Mouse (Mus musculus) neural tube, embryonic 15.5 days (tissue): ENCODE results near the gene Snx30. TPM values are rescaled to one million over a fixed set of nuclear protein-coding genes. Genes with fewer than 3 reads are reported as not detected.

ENCODE experiments used
- ATAC-seq: fragments of 200-750 bp; cut with Nextera tagmentation; 2 replicates; pipeline ENCODE4 v1.8.0; 2017; ENCODE audit warnings: mild to moderate bottlenecking, moderate TSS enrichment, moderate library complexity; ENCODE audit not compliant: low FRiP score
- H3K27ac ChIP-seq: fragments of 300-500 bp; sonication (generic); replicated peaks from 2 replicates; pipeline ENCODE4 v1.5.1; 2015; ENCODE audit warnings: mild to moderate bottlenecking, inconsistent platforms
- H3K27me3 ChIP-seq: fragments of 300-500 bp; sonication (generic); replicated peaks from 2 replicates; pipeline ENCODE4 v1.6.1; 2015; ENCODE audit warnings: inconsistent platforms
- H3K36me3 ChIP-seq: fragments of 300-500 bp; sonication (generic); 2 replicates; pipeline ENCODE4 v1.6.1; 2015; ENCODE audit warnings: inconsistent platforms
- H3K4me1 ChIP-seq: fragments of 300-500 bp; sonication (generic); 2 replicates; pipeline ENCODE4 v1.6.1; 2015; ENCODE audit warnings: inconsistent platforms
- H3K4me2 ChIP-seq: fragments of 300-500 bp; sonication (generic); 2 replicates; pipeline ENCODE4 v1.6.1; 2015; ENCODE audit warnings: inconsistent platforms, mild to moderate bottlenecking, moderate library complexity
- H3K4me3 ChIP-seq: fragments of 300-500 bp; sonication (generic); replicated peaks from 2 replicates; pipeline ENCODE4 v1.5.1; 2015; ENCODE audit warnings: mild to moderate bottlenecking, inconsistent platforms
- H3K9ac ChIP-seq: fragments of 300-500 bp; sonication (generic); replicated peaks from 2 replicates; pipeline ENCODE4 v1.6.1; 2015; ENCODE audit warnings: mild to moderate bottlenecking, inconsistent platforms
- H3K9me3 ChIP-seq: fragments of 300-500 bp; sonication (generic); replicated peaks from 2 replicates; pipeline ENCODE4 v1.6.1; 2016; ENCODE audit warnings: inconsistent platforms
- WGBS: fragments of 180-500 bp; shearing (Covaris S2); methylation state at CpG from one replicate; pipeline ENCODE4 v1.1.7; 2015; ENCODE audit warnings: mixed read lengths; 5-methylcytosine and 5-hydroxymethylcytosine counted together
- polyA plus RNA-seq: library from polyadenylated mRNA; unstranded; fragments of >200 nt; fragmentation: Nextera tagmentation; extraction: Ambion mirVana; gene quantifications from 2 replicates; pipeline ENCODE4 v1.2.1, GENCODE M21; 2015

The Snx30 gene
- polyA plus RNA-seq, 1 experiment from 2014 or later = 17.8 TPM

GRCm38 (mm10) chr4:59894977-59895575 is 89.4 kb downstream of the Snx30 start:
- no peaks in the 10 kb centered on the region for H3K4me1 ChIP-seq
- H3K27me3 ChIP-seq = no peaks in the 10 kb centered on the region
- no peaks in the 10 kb centered on the region for H3K9me3 ChIP-seq
- 93% methylated on average over 3 of the region's 3 CpGs for WGBS
- no peak for ATAC-seq
- no peak overlapping the region for H3K9ac ChIP-seq
- no peak overlapping the region for H3K27ac ChIP-seq
- no peak overlapping the region for H3K4me3 ChIP-seq
- H3K4me2 ChIP-seq = no peak overlapping the region
- peaks cover 63% of the 10 kb centered on the region for H3K36me3 ChIP-seq

GRCm38 (mm10) chr4:59896000-59896399 is 90.4 kb downstream of the Snx30 start:
- no peaks in the 10 kb centered on the region for H3K27me3 ChIP-seq
- H3K36me3 ChIP-seq = peaks cover 69% of the 10 kb centered on the region
- H3K4me2 ChIP-seq = no peak overlapping the region
- H3K4me1 ChIP-seq = no peaks in the 10 kb centered on the region
- no peak overlapping the region for H3K4me3 ChIP-seq
- no peak overlapping the region for H3K27ac ChIP-seq
- no peak for ATAC-seq
- WGBS = 65% methylated on average over 5 of the region's 5 CpGs
- H3K9ac ChIP-seq = no peak overlapping the region
- no peaks in the 10 kb centered on the region for H3K9me3 ChIP-seq

- 91% methylated on average over 12 of the region's 12 CpGs for WGBS
- H3K9ac ChIP-seq = no peak overlapping the region
- no peak overlapping the region for H3K4me3 ChIP-seq
- no peaks in the 10 kb centered on the region for H3K4me1 ChIP-seq
- no peak for ATAC-seq
- H3K27ac ChIP-seq = no peak overlapping the region
- H3K4me2 ChIP-seq = no peak overlapping the region
- no peaks in the 10 kb centered on the region for H3K27me3 ChIP-seq
- H3K36me3 ChIP-seq = peaks cover 67% of the 10 kb centered on the region
- H3K9me3 ChIP-seq = no peaks in the 10 kb centered on the region
Observed at GRCm38 (mm10) chr4:59897814-59898520, 92.3 kb downstream of the Snx30 start.

- no peak overlapping the region for H3K27ac ChIP-seq
- H3K9ac ChIP-seq = no peak overlapping the region
- H3K4me2 ChIP-seq = no peak overlapping the region
- 92% methylated on average over 9 of the region's 9 CpGs for WGBS
- no peak for ATAC-seq
- no peak overlapping the region for H3K4me3 ChIP-seq
- peaks cover 61% of the 10 kb centered on the region for H3K36me3 ChIP-seq
- H3K9me3 ChIP-seq = no peaks in the 10 kb centered on the region
- no peaks in the 10 kb centered on the region for H3K27me3 ChIP-seq
- no peaks in the 10 kb centered on the region for H3K4me1 ChIP-seq
Observed at GRCm38 (mm10) chr4:59898521-59898919, 92.9 kb downstream of the Snx30 start.

GRCm38 (mm10) chr4:59901810-59902209 is 96.2 kb downstream of the Snx30 start:
- ATAC-seq = no peak
- WGBS = 87% methylated on average over 6 of the region's 6 CpGs
- peaks cover 29% of the 10 kb centered on the region for H3K36me3 ChIP-seq
- H3K4me1 ChIP-seq = no peaks in the 10 kb centered on the region
- no peak overlapping the region for H3K27ac ChIP-seq
- no peak overlapping the region for H3K9ac ChIP-seq
- no peak overlapping the region for H3K4me3 ChIP-seq
- no peaks in the 10 kb centered on the region for H3K9me3 ChIP-seq
- H3K4me2 ChIP-seq = no peak overlapping the region
- H3K27me3 ChIP-seq = no peaks in the 10 kb centered on the region

GRCm38 (mm10) chr4:59902547-59902946 is 96.9 kb downstream of the Snx30 start:
- H3K27ac ChIP-seq = no peak overlapping the region
- WGBS = 79% methylated on average over 6 of the region's 6 CpGs
- H3K36me3 ChIP-seq = peaks cover 22% of the 10 kb centered on the region
- no peak overlapping the region for H3K4me3 ChIP-seq
- no peak overlapping the region for H3K9ac ChIP-seq
- H3K4me1 ChIP-seq = no peaks in the 10 kb centered on the region
- no peak overlapping the region for H3K4me2 ChIP-seq
- no peak for ATAC-seq
- no peaks in the 10 kb centered on the region for H3K9me3 ChIP-seq
- H3K27me3 ChIP-seq = no peaks in the 10 kb centered on the region

GRCm38 (mm10) chr4:59907092-59907491 is 101.5 kb downstream of the Snx30 start:
- Histone ChIP-seq H3K9me3 (no peaks in the 10 kb centered on the region), H3K27ac (no peak overlapping the region), H3K9ac (no peak overlapping the region), H3K4me3 (no peak overlapping the region), H3K4me2 (no peak overlapping the region), H3K36me3 (no peaks in the 10 kb centered on the region), H3K27me3 (no peaks in the 10 kb centered on the region), H3K4me1 (no peaks in the 10 kb centered on the region)
- no peak for ATAC-seq
- 86% methylated on average over 6 of the region's 6 CpGs for WGBS

GRCm38 (mm10) chr4:59907657-59908230 is 102.1 kb downstream of the Snx30 start:
- Histone ChIP-seq H3K9ac (no peak overlapping the region), H3K27ac (no peak overlapping the region), H3K9me3 (no peaks in the 10 kb centered on the region), H3K4me2 (no peak overlapping the region), H3K4me1 (no peaks in the 10 kb centered on the region), H3K36me3 (no peaks in the 10 kb centered on the region), H3K27me3 (no peaks in the 10 kb centered on the region), H3K4me3 (no peak overlapping the region)
- no peak for ATAC-seq
- 55% methylated on average over 10 of the region's 10 CpGs for WGBS

GRCm38 (mm10) chr4:59908785-59909184 is 103.1 kb downstream of the Snx30 start:
- no peak overlapping the region for H3K9ac ChIP-seq
- no peaks in the 10 kb centered on the region for H3K9me3 ChIP-seq
- H3K4me1 ChIP-seq = no peaks in the 10 kb centered on the region
- no peak overlapping the region for H3K4me2 ChIP-seq
- H3K36me3 ChIP-seq = no peaks in the 10 kb centered on the region
- ATAC-seq = no peak
- no peak overlapping the region for H3K27ac ChIP-seq
- 96% methylated on average over 2 of the region's 2 CpGs for WGBS
- H3K4me3 ChIP-seq = no peak overlapping the region
- H3K27me3 ChIP-seq = peaks cover 5% of the 10 kb centered on the region; the same call in 1 of the 2 replicates

- Histone ChIP-seq H3K9ac (no peak within 1 kb of the TSS), H3K4me3 (no peak within 1 kb of the TSS), H3K4me1 (no peaks in the 10 kb centered on the region), H3K9me3 (no peaks in the 10 kb centered on the region), H3K4me2 (no peak within 1 kb of the TSS), H3K27ac (no peak within 1 kb of the TSS), H3K36me3 (no peaks in the 10 kb centered on the region), H3K27me3 (peaks cover 8% of the 10 kb centered on the region; the same call in 1 of the 2 replicates)
- 21% methylated on average over 22 of the region's 22 CpGs for WGBS
- no peak for ATAC-seq
Observed at GRCm38 (mm10) chr4:59914608-59915403, 109.2 kb downstream of the Snx30 start, which contains the start of gene Slc46a2. Gene Slc46a2, minus strand, starts transcription at chr4:59915056.

- no peak overlapping the region for H3K9ac ChIP-seq
- H3K4me3 ChIP-seq = no peak overlapping the region
- no peaks in the 10 kb centered on the region for H3K36me3 ChIP-seq
- H3K9me3 ChIP-seq = no peaks in the 10 kb centered on the region
- no peak overlapping the region for H3K27ac ChIP-seq
- no peaks in the 10 kb centered on the region for H3K4me1 ChIP-seq
- ATAC-seq = no peak
- H3K27me3 ChIP-seq = peaks cover 8% of the 10 kb centered on the region; the same call in 1 of the 2 replicates
- no peak overlapping the region for H3K4me2 ChIP-seq
- WGBS = 93% methylated on average over 3 of the region's 3 CpGs
Observed at GRCm38 (mm10) chr4:59917966-59918365, 112.3 kb downstream of the Snx30 start.
